Mouse (Mus musculus): ENCODE data around the gene Cox20.
"Not testable (repeated sequence)": the region's sequence is repeated elsewhere in the genome, so short reads cannot be mapped to it uniquely, and the experiment has no call there.

The Cox20 gene

GRCm38 (mm10) chr1:178320038-178320722 lies 1.2 kb downstream of the Cox20 start:
- no peak for DNase-seq (ENCODE audit: low spot score in 2 of 2)

GRCm38 (mm10) chr1:178320723-178321590 lies 2.0 kb downstream of the Cox20 start:
- DNase-seq (ENCODE audit: low spot score in 2 of 2) = no peak

- DNase-seq (ENCODE audit: low spot score in 2 of 2) = no peak
These were observed 2.9 kb downstream of the Cox20 start for GRCm38 (mm10) chr1:178321730-178322357.

GRCm38 (mm10) chr1:178323235-178323634 lies 4.3 kb downstream of the Cox20 start:
- no peak for DNase-seq (ENCODE audit: low spot score in 2 of 2)

GRCm38 (mm10) chr1:178324568-178324967 lies 5.6 kb downstream of the Cox20 start:
- DNase-seq (ENCODE audit: low spot score in 2 of 2) = no peak

- DNase-seq (ENCODE audit: low spot score in 2 of 2) = no peak
These were observed 7.4 kb downstream of the Cox20 start for GRCm38 (mm10) chr1:178326357-178326756.

GRCm38 (mm10) chr1:178326950-178327349 lies 8.0 kb downstream of the Cox20 start:
- no peak for DNase-seq (ENCODE audit: low spot score in 2 of 2)

- DNase-seq (ENCODE audit: low spot score in 2 of 2) = no peak
These were observed 10.1 kb downstream of the Cox20 start for GRCm38 (mm10) chr1:178329017-178329416.

GRCm38 (mm10) chr1:178329946-178330345 lies 11.0 kb downstream of the Cox20 start:
- no peak for DNase-seq (ENCODE audit: low spot score in 2 of 2)

GRCm38 (mm10) chr1:178335860-178336261 lies 16.9 kb downstream of the Cox20 start:
- peak in 1 of 2 experiments; percentile 14 for DNase-seq (ENCODE audit: low spot score in 2 of 2)

GRCm38 (mm10) chr1:178336289-178336775 lies 17.4 kb downstream of the Cox20 start:
- peak; percentile 94 to 95 for DNase-seq (ENCODE audit: low spot score in 2 of 2)

- DNase-seq (ENCODE audit: low spot score in 2 of 2) = no peak
These were observed 18.0 kb downstream of the Cox20 start for GRCm38 (mm10) chr1:178336777-178337481.

- peak; percentile 96 for DNase-seq (ENCODE audit: low spot score in 2 of 2)
These were observed 18.8 kb downstream of the Cox20 start, which contains the start of gene Hnrnpu for GRCm38 (mm10) chr1:178337551-178338317. Hnrnpu (minus strand) TSS chr1:178337797.

GRCm38 (mm10) chr1:178338318-178338641 lies 19.4 kb downstream of the Cox20 start:
- DNase-seq (ENCODE audit: low spot score in 2 of 2) = peak in 1 of 2 experiments; percentile 33

GRCm38 (mm10) chr1:178340213-178340612 lies 21.3 kb downstream of the Cox20 start:
- no peak for DNase-seq (ENCODE audit: low spot score in 2 of 2)

- DNase-seq (ENCODE audit: low spot score in 2 of 2) = no peak
These were observed 22.5 kb downstream of the Cox20 start for GRCm38 (mm10) chr1:178341435-178341834.

- DNase-seq (ENCODE audit: low spot score in 2 of 2) = no peak
These were observed 23.1 kb downstream of the Cox20 start for GRCm38 (mm10) chr1:178342063-178342462.

GRCm38 (mm10) chr1:178342612-178343011 lies 23.7 kb downstream of the Cox20 start:
- DNase-seq (ENCODE audit: low spot score in 2 of 2) = no peak

GRCm38 (mm10) chr1:178344071-178344805 lies 25.3 kb downstream of the Cox20 start:
- not testable (repeated sequence) for DNase-seq (ENCODE audit: low spot score in 2 of 2)

- DNase-seq (ENCODE audit: low spot score in 2 of 2) = no peak
These were observed 31.9 kb downstream of the Cox20 start for GRCm38 (mm10) chr1:178350792-178351191.
